Mouse (Mus musculus) embryonic facial prominence, embryonic 13.5 days (tissue): ENCODE measurements around the gene Olfr1411. TPM values are rescaled to one million over a fixed set of nuclear protein-coding genes. Genes with fewer than 3 reads are reported as not detected.

Experiments
- ATAC-seq: fragments of 200-750 bp; cut with Nextera tagmentation; 2 replicates; pipeline ENCODE4 v1.8.0; 2017; ENCODE audit warnings: low read depth; ENCODE audit not compliant: insufficient number of reproducible peaks, insufficient read depth, low FRiP score, low TSS enrichment
- H3K27ac ChIP-seq: fragments of 300-500 bp; sonication (generic); 2 replicates; pipeline ENCODE4 v1.5.1; 2015; ENCODE audit warnings: moderate library complexity, mild to moderate bottlenecking, inconsistent platforms
- H3K27me3 ChIP-seq: fragments of 300-500 bp; sonication (generic); 2 replicates; pipeline ENCODE4 v1.6.1; 2015; ENCODE audit warnings: mild to moderate bottlenecking, inconsistent platforms
- H3K36me3 ChIP-seq: fragments of 300-500 bp; sonication (generic); 2 replicates; pipeline ENCODE4 v1.6.1; 2015; ENCODE audit warnings: mild to moderate bottlenecking, inconsistent platforms
- H3K4me1 ChIP-seq: fragments of 300-500 bp; sonication (generic); 2 replicates; pipeline ENCODE4 v1.6.1; 2015; ENCODE audit warnings: inconsistent platforms
- H3K4me2 ChIP-seq: fragments of 300-500 bp; sonication (generic); 2 replicates; pipeline ENCODE4 v1.6.1; 2015; ENCODE audit warnings: moderate library complexity, mild to moderate bottlenecking, inconsistent platforms
- H3K4me3 ChIP-seq: fragments of 300-500 bp; sonication (generic); 2 replicates; pipeline ENCODE4 v1.5.1; 2015; ENCODE audit warnings: mild to moderate bottlenecking, inconsistent platforms
- H3K9ac ChIP-seq: fragments of 300-500 bp; sonication (generic); 2 replicates; pipeline ENCODE4 v1.6.1; 2015; ENCODE audit warnings: mild to moderate bottlenecking, inconsistent platforms
- H3K9me3 ChIP-seq: fragments of 300-500 bp; sonication (generic); 2 replicates; pipeline ENCODE4 v1.6.1; 2016; ENCODE audit warnings: inconsistent platforms
- WGBS: fragments of 180-500 bp; shearing (Covaris S2); methylation state at CpG from one replicate; pipeline ENCODE4 v1.1.7; 2015; ENCODE audit warnings: mixed read lengths; 5-methylcytosine and 5-hydroxymethylcytosine counted together
- polyA plus RNA-seq: library from polyadenylated mRNA; unstranded; fragments of >200 nt; fragmentation: Nextera tagmentation; extraction: Ambion mirVana; gene quantifications from 2 replicates; pipeline ENCODE4 v1.2.1, GENCODE M21; 2015

Gene Olfr1411
- polyA plus RNA-seq, 1 experiment from 2014 or later, result not detected

- peak overlapping the region; percentile 96 for H3K4me3 ChIP-seq
- ATAC-seq, result no peak
- peaks cover 43% of the 10 kb centered on the region for H3K36me3 ChIP-seq
- WGBS, result 83% methylated on average over 6 of the region's 6 CpGs
- no peaks in the 10 kb centered on the region for H3K27me3 ChIP-seq
- H3K9ac ChIP-seq, result peak overlapping the region; percentile 98; the same call in 1 of the 2 replicates
- no peak overlapping the region for H3K27ac ChIP-seq
- H3K9me3 ChIP-seq, result no peaks in the 10 kb centered on the region
- H3K4me2 ChIP-seq, result peak overlapping the region; percentile 98
- peaks cover 19% of the 10 kb centered on the region for H3K4me1 ChIP-seq
Measured at GRCm38 (mm10) chr1:92640393-92640792, 46.2 kb downstream of the Olfr1411 start.

DNA sequence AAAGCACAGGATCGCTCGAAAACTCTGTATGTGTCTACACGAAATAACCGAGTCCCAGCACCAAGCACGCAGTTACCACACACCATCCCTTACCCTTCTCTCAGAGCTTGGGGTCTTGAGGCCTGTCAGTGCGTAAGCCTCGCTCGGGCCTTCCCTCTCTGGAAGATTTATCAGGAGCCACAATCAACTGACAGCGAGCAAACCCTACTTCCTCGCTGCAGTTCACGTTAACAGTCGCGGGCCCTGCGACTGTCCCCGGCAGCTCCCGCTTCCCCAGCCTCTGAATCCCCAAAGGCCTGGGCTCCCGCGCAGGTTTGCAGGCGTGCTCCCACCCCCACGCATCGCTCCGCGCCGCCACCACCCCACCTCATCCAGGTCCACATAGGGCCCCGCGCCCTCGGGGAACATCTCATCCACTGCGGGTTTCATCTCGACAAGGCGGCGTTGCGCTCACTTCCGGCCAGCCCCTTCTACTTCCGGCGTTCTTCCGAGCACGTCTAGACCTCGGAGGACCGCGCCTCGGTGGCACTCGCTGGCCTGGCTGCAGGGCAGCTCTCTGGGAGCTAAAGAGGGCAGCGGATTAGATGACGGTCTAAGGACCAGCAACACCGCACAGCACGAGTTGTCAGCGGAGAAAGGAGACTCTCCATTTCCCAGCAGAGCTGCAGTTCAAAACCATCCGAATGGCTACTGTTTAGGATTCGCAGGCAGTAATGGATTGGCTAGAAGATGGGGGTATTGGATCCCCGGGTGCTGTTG is 47.5 kb downstream of the Olfr1411 start, which contains the start of gene Cops9:
Gene Cops9, minus strand, starts transcription at position 472 of the 759 bp plus-strand sequence.
- H3K9me3 ChIP-seq, result no peaks in the 10 kb centered on the region
- H3K36me3 ChIP-seq, result peaks cover 33% of the 10 kb centered on the region
- WGBS, result 1% methylated on average over 50 of the region's 50 CpGs
- H3K4me2 ChIP-seq, result peak within 1 kb of the TSS; percentile 98
- peak; percentile 76 for ATAC-seq
- H3K27ac ChIP-seq, result peak within 1 kb of the TSS; percentile 71
- H3K4me3 ChIP-seq, result peak within 1 kb of the TSS; percentile 96
- no peaks in the 10 kb centered on the region for H3K27me3 ChIP-seq
- peaks cover 19% of the 10 kb centered on the region for H3K4me1 ChIP-seq
- peak within 1 kb of the TSS; percentile 98 for H3K9ac ChIP-seq

- H3K4me2 ChIP-seq, result no peak overlapping the region
- H3K27ac ChIP-seq, result no peak overlapping the region
- no peaks in the 10 kb centered on the region for H3K27me3 ChIP-seq
- H3K9ac ChIP-seq, result no peak overlapping the region
- H3K4me1 ChIP-seq, result peaks cover 26% of the 10 kb centered on the region
- no peak overlapping the region for H3K4me3 ChIP-seq
- no peak for ATAC-seq
- no peaks in the 10 kb centered on the region for H3K9me3 ChIP-seq
- WGBS, result 77% methylated on average over 4 of the region's 4 CpGs
- peaks cover 13% of the 10 kb centered on the region; the same call in 1 of the 2 replicates for H3K36me3 ChIP-seq
Measured at GRCm38 (mm10) chr1:92643691-92644090, 49.5 kb downstream of the Olfr1411 start.

DNA sequence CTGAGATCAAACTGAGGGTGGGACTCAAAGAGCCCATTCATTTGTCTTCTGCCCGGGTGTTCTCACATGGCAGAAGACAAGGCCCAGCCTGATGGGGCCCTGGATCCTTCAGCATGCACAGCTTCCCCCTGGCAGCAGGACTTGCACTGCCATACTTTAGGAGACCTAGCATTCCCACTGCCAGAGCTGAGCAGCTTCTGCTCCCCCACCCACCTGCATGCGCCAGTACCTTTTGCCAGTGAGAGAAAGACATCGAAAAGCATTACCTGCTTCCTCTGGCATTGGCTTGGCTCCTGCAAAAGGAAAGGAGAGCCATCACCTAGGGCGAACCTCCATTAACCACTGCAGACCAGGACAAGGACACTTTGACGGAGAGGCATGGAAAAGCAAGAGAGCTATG is 50.7 kb downstream of the Olfr1411 start:
- H3K27me3 ChIP-seq, result no peaks in the 10 kb centered on the region
- H3K9ac ChIP-seq, result no peak overlapping the region
- no peak overlapping the region for H3K27ac ChIP-seq
- no peak for ATAC-seq
- no peak overlapping the region for H3K4me2 ChIP-seq
- peaks cover 26% of the 10 kb centered on the region for H3K4me1 ChIP-seq
- no peaks in the 10 kb centered on the region for H3K9me3 ChIP-seq
- no peak overlapping the region for H3K4me3 ChIP-seq
- H3K36me3 ChIP-seq, result 0 out of 2 replicates have a peak, but pooled peaks cover 3% of the 10 kb centered on the region
- WGBS, result 81% methylated on average over 5 of the region's 5 CpGs

DNA sequence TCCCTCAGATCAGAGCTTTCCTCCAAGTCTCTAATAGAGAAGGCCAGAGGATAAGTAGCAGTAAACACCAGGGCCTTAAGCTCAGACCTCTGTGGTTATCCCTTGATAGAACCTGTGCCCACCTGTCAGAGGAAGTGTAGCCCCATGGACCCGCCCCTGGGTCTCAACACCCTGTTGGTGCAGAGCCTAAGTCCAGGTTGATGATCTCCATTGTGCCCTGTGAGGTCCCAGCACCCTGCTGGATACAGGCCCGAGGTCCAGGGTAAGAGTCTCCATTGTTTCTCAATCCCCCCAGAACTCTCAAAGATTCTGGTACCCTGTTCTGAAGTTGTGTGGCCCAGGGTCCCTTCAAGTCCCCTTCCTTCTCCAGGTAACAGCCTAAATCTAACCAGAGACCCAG is 51.9 kb downstream of the Olfr1411 start:
- H3K27ac ChIP-seq, result no peak overlapping the region
- 43% methylated on average over 2 of the region's 2 CpGs for WGBS
- H3K27me3 ChIP-seq, result no peaks in the 10 kb centered on the region
- H3K4me3 ChIP-seq, result no peak overlapping the region
- no peaks in the 10 kb centered on the region for H3K36me3 ChIP-seq
- ATAC-seq, result no peak
- H3K9me3 ChIP-seq, result no peaks in the 10 kb centered on the region
- no peak overlapping the region for H3K9ac ChIP-seq
- no peak overlapping the region for H3K4me2 ChIP-seq
- peaks cover 15% of the 10 kb centered on the region for H3K4me1 ChIP-seq

- Histone ChIP-seq H3K4me1 (peaks cover 13% of the 10 kb centered on the region; the same call in 1 of the 2 replicates), H3K27me3 (no peaks in the 10 kb centered on the region), H3K9me3 (no peaks in the 10 kb centered on the region), H3K4me2 (no peak overlapping the region), H3K4me3 (no peak overlapping the region), H3K9ac (no peak overlapping the region), H3K27ac (no peak overlapping the region), H3K36me3 (no peaks in the 10 kb centered on the region)
- WGBS, result 78% methylated on average over 7 of the region's 7 CpGs
- no peak for ATAC-seq
Measured at GRCm38 (mm10) chr1:92646601-92647000, 52.4 kb downstream of the Olfr1411 start.

- H3K27ac ChIP-seq, result no peak overlapping the region
- H3K9ac ChIP-seq, result no peak overlapping the region
- no peaks in the 10 kb centered on the region for H3K9me3 ChIP-seq
- no peaks in the 10 kb centered on the region for H3K27me3 ChIP-seq
- ATAC-seq, result no peak
- peaks cover 12% of the 10 kb centered on the region; the same call in 1 of the 2 replicates for H3K4me1 ChIP-seq
- no peak overlapping the region for H3K4me2 ChIP-seq
- no peak overlapping the region for H3K4me3 ChIP-seq
- WGBS, result 70% methylated on average over 4 of the region's 4 CpGs
- no peaks in the 10 kb centered on the region for H3K36me3 ChIP-seq
Measured at GRCm38 (mm10) chr1:92647026-92647425, 52.8 kb downstream of the Olfr1411 start.

Other genes starting within 250 kb of the Olfr1411 start
- gene Ndufa10, start 120.6 kb upstream of the Olfr1411 start, polyA plus RNA-seq, result 273 and 275 TPM in 2 replicates
- gene Olfr1416, start 109.3 kb upstream of the Olfr1411 start, polyA plus RNA-seq, result not detected in 2 replicates
- gene Olfr1415, start 98.3 kb upstream of the Olfr1411 start, polyA plus RNA-seq, result not detected in 2 replicates
- gene Olfr1414, start 75.8 kb upstream of the Olfr1411 start, polyA plus RNA-seq, result not detected in 2 replicates
- gene Olfr1413, start 23.1 kb upstream of the Olfr1411 start, polyA plus RNA-seq, result not detected in 2 replicates
- gene Olfr1412, start 8.6 kb upstream of the Olfr1411 start, polyA plus RNA-seq, result 0.07 TPM in 1 of 2 replicates, not detected in the other
- not detected in 2 replicates for gene Olfr1410, start 11.4 kb downstream of the Olfr1411 start, polyA plus RNA-seq
- gene Olfr12, start 23.4 kb downstream of the Olfr1411 start, polyA plus RNA-seq, result not detected in 2 replicates
- 391 and 404 TPM in 2 replicates for gene Cops9, start 47.6 kb downstream of the Olfr1411 start, polyA plus RNA-seq
- gene Otos, start 54.4 kb downstream of the Olfr1411 start, polyA plus RNA-seq, result not detected in 2 replicates
- 58.5 and 66.1 TPM in 2 replicates for gene Gpc1, start 237.2 kb downstream of the Olfr1411 start, polyA plus RNA-seq